Mouse (Mus musculus) stomach, postnatal 0 days (tissue): ENCODE results near the gene 6030468B19Rik. TPM values are rescaled to one million over a fixed set of nuclear protein-coding genes. Genes with fewer than 3 reads are reported as not detected.
"Not testable (repeated sequence)": the region's sequence is repeated elsewhere in the genome, so short reads cannot be mapped to it uniquely, and the experiment has no call there.

Experiments
- ATAC-seq: fragments of 200-750 bp; cut with Nextera tagmentation; 2 replicates; pipeline ENCODE4 v1.8.0; 2017; ENCODE audit not compliant: low FRiP score, low TSS enrichment
- DNase-seq: peaks from one replicate; pipeline ENCODE4 v3.0.0-alpha.2; 2016; ENCODE audit warnings: low spot score
- H3K27ac ChIP-seq: fragments of 300-500 bp; sonication (generic); replicated peaks from 2 replicates; pipeline ENCODE4 v1.5.1; 2014; ENCODE audit warnings: mild to moderate bottlenecking, control low read depth
- H3K27me3 ChIP-seq: fragments of 300-500 bp; sonication (generic); 2 replicates; pipeline ENCODE4 v1.6.1; 2014; ENCODE audit warnings: low read length; ENCODE audit not compliant: control insufficient read depth, insufficient read depth
- H3K36me3 ChIP-seq: fragments of 300-500 bp; sonication (generic); 2 replicates; pipeline ENCODE4 v1.6.1; 2014; ENCODE audit warnings: low read length, mixed read lengths; ENCODE audit not compliant: control insufficient read depth, insufficient read depth
- H3K4me1 ChIP-seq: fragments of 300-500 bp; sonication (generic); replicated peaks from 2 replicates; pipeline ENCODE4 v1.6.1; 2014; ENCODE audit warnings: antibody characterized with exemption; ENCODE audit not compliant: control insufficient read depth, insufficient read depth
- H3K4me2 ChIP-seq: fragments of 300-500 bp; sonication (generic); replicated peaks from 2 replicates; pipeline ENCODE4 v1.6.1; 2014; ENCODE audit warnings: low read depth, mild to moderate bottlenecking, control low read depth, moderate library complexity
- H3K4me3 ChIP-seq: fragments of 300-500 bp; sonication (generic); 2 replicates; pipeline ENCODE4 v1.5.1; 2014; ENCODE audit warnings: low read depth, low read length, control low read depth
- H3K9ac ChIP-seq: fragments of 300-500 bp; sonication (generic); 2 replicates; pipeline ENCODE4 v1.6.1; 2014; ENCODE audit warnings: mild to moderate bottlenecking, low read length, control low read depth, mixed read lengths
- H3K9me3 ChIP-seq: fragments of 300-500 bp; sonication (generic); 2 replicates; pipeline ENCODE4 v1.6.1; 2016; ENCODE audit warnings: low read length; ENCODE audit not compliant: control insufficient read depth
- CTCF ChIP-seq: IDR thresholded peaks from 2 replicates; pipeline ENCODE4 v1.5.1; 2016; ENCODE audit warnings: antibody characterized with exemption, low read depth, mild to moderate bottlenecking, moderate library complexity
- EP300 ChIP-seq: optimal IDR thresholded peaks from 2 replicates; pipeline ENCODE3; 2016; ENCODE audit warnings: antibody characterized with exemption
- WGBS: fragments of 180-500 bp; shearing (Covaris S2); extraction: QIAGEN DNeasy Blood & Tissue Kit; methylation state at CpG from one replicate; pipeline ENCODE4 v1.1.7; 2014; 5-methylcytosine and 5-hydroxymethylcytosine counted together
- polyA plus RNA-seq: library from polyadenylated mRNA; unstranded; fragments of >200 nt; fragmentation: Nextera tagmentation; extraction: Ambion mirVana; gene quantifications from 2 replicates; pipeline ENCODE4 v1.2.1, GENCODE M21; 2015

The 6030468B19Rik gene
- polyA plus RNA-seq, 1 experiment from 2014 or later, result not detected

DNA sequence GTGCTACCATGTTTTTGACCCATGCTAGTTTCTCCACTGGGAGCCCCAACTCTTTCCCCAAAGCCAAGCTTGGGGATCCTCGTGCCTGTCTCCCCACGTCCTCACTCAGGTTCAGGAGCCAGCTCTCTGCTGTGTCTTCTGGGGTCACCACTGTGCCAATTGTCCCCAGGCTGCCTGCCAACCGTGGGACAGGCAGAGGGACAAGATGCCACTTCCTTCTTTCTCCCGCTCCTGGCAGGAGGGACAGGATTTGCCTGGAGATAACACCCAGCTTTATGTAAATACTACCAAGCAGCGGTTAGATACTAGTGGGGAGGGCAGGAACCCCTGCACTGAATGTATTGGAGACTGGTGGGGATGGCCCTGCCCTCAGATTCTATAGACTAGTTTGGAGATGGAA is 16.4 kb downstream of the 6030468B19Rik start:
- Histone ChIP-seq H3K9ac (no peak overlapping the region), H3K9me3 (no peaks in the 10 kb centered on the region), H3K4me2 (no peak overlapping the region), H3K4me1 (0 out of 2 replicates have a peak, but pooled peaks cover 3% of the 10 kb centered on the region), H3K27ac (no peak overlapping the region), H3K27me3 (no peaks in the 10 kb centered on the region), H3K4me3 (no peak overlapping the region), H3K36me3 (peaks cover 7% of the 10 kb centered on the region; the same call in 1 of the 2 replicates)
- DNase-seq (no peak), ATAC-seq (no peak)
- TF ChIP-seq EP300, result no peak
- 54% methylated on average over 5 of the region's 5 CpGs for WGBS

GRCm38 (mm10) chr11:117814704-117815366 is 17.4 kb downstream of the 6030468B19Rik start:
- H3K27me3 ChIP-seq, result no peaks in the 10 kb centered on the region
- H3K9ac ChIP-seq, result no peak overlapping the region
- H3K4me1 ChIP-seq, result 0 out of 2 replicates have a peak, but pooled peaks cover 3% of the 10 kb centered on the region
- no peak for TF ChIP-seq CTCF
- no peak for TF ChIP-seq EP300
- peaks cover 9% of the 10 kb centered on the region; the same call in 1 of the 2 replicates for H3K36me3 ChIP-seq
- H3K27ac ChIP-seq, result no peak overlapping the region
- no peak overlapping the region for H3K4me2 ChIP-seq
- no peaks in the 10 kb centered on the region for H3K9me3 ChIP-seq
- 79% methylated on average over 6 of the region's 6 CpGs for WGBS
- no peak overlapping the region for H3K4me3 ChIP-seq
- DNase-seq (no peak), ATAC-seq (no peak)

DNA sequence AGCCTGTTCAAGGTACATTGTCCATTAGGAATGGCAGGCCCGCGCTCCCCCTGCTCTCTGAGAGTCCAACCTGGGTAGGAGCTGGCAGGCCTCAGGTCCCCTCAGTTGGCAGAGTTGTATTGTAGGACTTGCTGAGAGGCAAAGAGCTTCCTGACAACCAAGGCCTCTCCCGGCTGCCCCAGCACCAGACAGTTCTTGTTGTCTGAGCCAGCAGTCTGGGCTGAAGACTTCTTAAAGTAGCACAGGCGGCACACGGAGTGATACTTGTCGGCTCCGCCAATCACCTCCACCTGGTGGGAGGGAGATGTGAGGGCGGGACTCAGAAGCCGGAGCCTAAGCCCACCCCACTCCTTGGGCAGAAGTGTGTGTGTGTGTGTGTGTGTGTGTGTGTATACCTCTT is 18.4 kb downstream of the 6030468B19Rik start:
- H3K4me3 ChIP-seq, DNase-seq, H3K36me3 ChIP-seq, ATAC-seq, H3K27me3 ChIP-seq, H3K9me3 ChIP-seq, H3K4me2 ChIP-seq, H3K9ac ChIP-seq, H3K4me1 ChIP-seq: not testable (repeated sequence)
- 66% methylated on average over 9 of the region's 9 CpGs for WGBS
- peak overlapping the region; percentile 13; the same call in 1 of the 2 replicates for H3K27ac ChIP-seq

DNA sequence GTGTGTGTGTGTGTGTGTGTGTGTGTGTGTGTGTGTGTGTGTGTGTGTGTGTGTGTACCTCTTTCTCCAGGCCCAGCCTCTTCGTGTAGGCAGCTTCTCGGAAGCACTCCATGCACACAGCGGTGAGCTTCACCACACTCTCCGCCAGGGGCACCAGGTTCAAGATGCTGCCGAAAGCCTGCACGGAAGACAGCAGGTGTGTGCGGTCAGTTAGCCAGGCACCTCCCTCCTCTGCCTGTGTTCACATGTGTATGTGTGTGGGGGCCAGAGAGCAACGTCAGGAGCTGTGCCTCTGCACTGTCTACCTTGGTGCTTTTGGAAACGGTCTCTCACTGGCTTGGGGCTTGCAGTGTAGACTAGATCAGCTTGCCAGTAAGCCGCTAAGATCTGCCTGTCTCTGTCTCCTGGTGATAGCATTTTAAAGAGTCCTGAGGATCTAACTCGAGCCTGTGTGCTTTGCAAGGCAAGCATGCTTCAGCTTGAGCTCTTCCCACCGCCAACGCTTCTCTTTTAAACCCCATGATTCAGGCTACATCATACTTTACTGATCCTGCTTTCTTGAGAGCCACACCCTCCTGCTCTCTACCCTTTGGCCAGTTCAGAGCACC is 19.0 kb downstream of the 6030468B19Rik start:
- TF ChIP-seq CTCF (no peak), EP300 (no peak)
- Histone ChIP-seq H3K4me1 (no peaks in the 10 kb centered on the region), H3K36me3 (peaks cover 9% of the 10 kb centered on the region; the same call in 1 of the 2 replicates), H3K27ac (no peak overlapping the region), H3K4me2 (no peak overlapping the region), H3K9me3 (no peaks in the 10 kb centered on the region), H3K4me3 (no peak overlapping the region), H3K27me3 (no peaks in the 10 kb centered on the region), H3K9ac (no peak overlapping the region)
- no peak for DNase-seq
- peak; percentile 11; the same call in 1 of the 2 replicates for ATAC-seq
- WGBS, result 76% methylated on average over 13 of the region's 13 CpGs

DNA sequence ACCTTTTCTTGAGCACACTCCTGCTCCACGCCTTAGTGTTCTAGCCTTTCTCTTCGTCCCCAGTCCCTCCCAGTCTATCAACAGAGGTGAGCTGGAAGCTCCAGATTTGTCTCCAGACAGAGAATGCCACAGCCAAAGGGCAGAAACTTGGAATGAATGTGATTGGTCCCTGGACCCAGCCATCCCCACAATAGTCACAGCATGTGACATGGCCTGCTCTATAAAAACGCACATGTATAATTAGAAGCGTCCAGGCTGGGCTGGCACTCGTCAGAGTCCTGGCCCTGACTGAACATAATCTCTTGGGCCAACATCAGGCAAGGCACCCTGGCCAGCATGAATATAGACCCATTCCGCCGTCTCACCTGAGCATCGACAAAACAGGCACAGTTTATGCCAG is 21.6 kb downstream of the 6030468B19Rik start:
- H3K27me3 ChIP-seq, result no peaks in the 10 kb centered on the region
- H3K36me3 ChIP-seq, result peaks cover 5% of the 10 kb centered on the region; the same call in 1 of the 2 replicates
- no peak overlapping the region for H3K27ac ChIP-seq
- no peak overlapping the region for H3K9ac ChIP-seq
- no peak for TF ChIP-seq CTCF
- no peak for DNase-seq
- peaks cover 6% of the 10 kb centered on the region; the same call in 1 of the 2 replicates for H3K4me1 ChIP-seq
- 73% methylated on average over 8 of the region's 8 CpGs for WGBS
- H3K4me3 ChIP-seq, result no peak overlapping the region
- no peak for ATAC-seq
- H3K4me2 ChIP-seq, result no peak overlapping the region
- no peaks in the 10 kb centered on the region for H3K9me3 ChIP-seq

DNA sequence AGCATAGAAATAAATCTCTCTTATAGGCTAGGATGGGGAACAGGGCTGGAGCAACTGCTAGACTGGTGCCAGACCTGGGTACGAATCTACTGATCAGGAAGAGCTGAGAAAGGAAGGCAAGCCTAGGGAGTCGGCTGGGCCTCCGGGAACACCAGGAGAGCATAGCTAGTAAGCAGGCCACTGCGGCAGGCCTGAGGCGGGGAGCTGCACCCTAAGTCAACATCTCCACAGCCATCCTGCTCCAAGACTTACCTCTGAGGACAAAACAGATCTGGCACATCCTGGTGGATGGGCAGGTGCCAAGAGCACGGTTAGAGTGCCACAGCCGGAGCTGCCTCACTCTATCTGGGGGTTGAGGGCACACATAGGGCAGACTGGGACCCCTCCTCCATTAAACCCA is 22.7 kb downstream of the 6030468B19Rik start:
- no peak overlapping the region for H3K9ac ChIP-seq
- TF ChIP-seq CTCF (no peak), EP300 (no peak)
- peaks cover 3% of the 10 kb centered on the region; the same call in 1 of the 2 replicates for H3K36me3 ChIP-seq
- ATAC-seq, result peak; percentile 11; the same call in 1 of the 2 replicates
- H3K9me3 ChIP-seq, result no peaks in the 10 kb centered on the region
- peaks cover 6% of the 10 kb centered on the region for H3K4me1 ChIP-seq
- no peak overlapping the region for H3K4me3 ChIP-seq
- H3K27ac ChIP-seq, result no peak overlapping the region
- H3K27me3 ChIP-seq, result no peaks in the 10 kb centered on the region
- no peak overlapping the region for H3K4me2 ChIP-seq
- WGBS, result 80% methylated on average over 7 of the region's 7 CpGs
- DNase-seq, result peak; percentile 61
